Mouse (Mus musculus) ES-E14 (cell line): ENCODE measurements around the gene Pax5. TPM values are rescaled to one million over a fixed set of nuclear protein-coding genes. Genes with fewer than 3 reads are reported as not detected.

ENCODE experiments used
- DNase-seq: peaks from one replicate; pipeline ENCODE4 v3.0.0-alpha.2; 2013; ENCODE audit warnings: low read depth, low spot score
- H3K27ac ChIP-seq: 2 replicates; pipeline ENCODE4 v1.5.1; 2012; ENCODE audit warnings: low read depth, mild to moderate bottlenecking, low read length, moderate library complexity, mixed read lengths; ENCODE audit not compliant: poor library complexity, insufficient read depth, severe bottlenecking
- H3K36me3 ChIP-seq: 2 replicates; pipeline ENCODE4 v1.6.1; 2012; ENCODE audit warnings: mild to moderate bottlenecking, low read length, moderate library complexity, mixed read lengths; ENCODE audit not compliant: control insufficient read depth, poor library complexity, insufficient read depth, severe bottlenecking
- H3K4me1 ChIP-seq, 2 experiments: fragments of 150-350 bp in 1 of 2; sonication (generic) in 1 of 2; 2 replicates each; pipeline ENCODE4 v1.6.1; 2012; ENCODE audit warnings: low read length in 2 of 2, mild to moderate bottlenecking in 1 of 2, mixed read lengths in 1 of 2; ENCODE audit not compliant: control insufficient read depth in 2 of 2, insufficient read depth in 2 of 2, poor library complexity in 1 of 2
- H3K4me3 ChIP-seq, 2 experiments: fragments of 150-350 bp in 1 of 2; sonication (generic) in 1 of 2; 2 replicates each; pipeline ENCODE4 v1.5.1; 2012; ENCODE audit warnings: low read length in 2 of 2, low read depth in 1 of 2, mild to moderate bottlenecking in 1 of 2, mixed read lengths in 1 of 2; ENCODE audit not compliant: insufficient read depth in 1 of 2, poor library complexity in 1 of 2, severe bottlenecking in 1 of 2
- H3K9ac ChIP-seq: 2 replicates; pipeline ENCODE4 v1.6.1; 2012; ENCODE audit warnings: low read depth, mild to moderate bottlenecking, low read length, mixed read lengths; ENCODE audit not compliant: poor library complexity, insufficient read depth, severe bottlenecking
- H3K9me3 ChIP-seq: fragments of 150-350 bp; sonication (generic); 2 replicates; pipeline ENCODE4 v1.6.1; 2012; ENCODE audit warnings: low read depth, mild to moderate bottlenecking, low read length; ENCODE audit not compliant: control insufficient read depth, insufficient read depth
- CHD2 ChIP-seq: IDR thresholded peaks from 2 replicates; pipeline ENCODE4 v1.6.1; 2014; ENCODE audit warnings: mild to moderate bottlenecking, low read depth, low read length, inconsistent platforms
- HCFC1 ChIP-seq: IDR thresholded peaks from 2 replicates; pipeline ENCODE4 v1.6.1; 2012; ENCODE audit warnings: low read length, inconsistent platforms, borderline replicate concordance; ENCODE audit not compliant: insufficient read depth
- MAFK ChIP-seq: IDR thresholded peaks from 2 replicates; pipeline ENCODE4 v1.6.1; 2014; ENCODE audit warnings: mild to moderate bottlenecking, low read depth, low read length, inconsistent platforms; ENCODE audit not compliant: insufficient read depth
- ZC3H11A ChIP-seq: IDR thresholded peaks from 2 replicates; pipeline ENCODE4 v1.6.1; 2012; ENCODE audit warnings: low read depth, mild to moderate bottlenecking, inconsistent platforms, low read length, borderline replicate concordance
- ZNF384 ChIP-seq: IDR thresholded peaks from 2 replicates; pipeline ENCODE4 v1.6.1; 2012; ENCODE audit warnings: low read depth, low read length, inconsistent platforms
- in situ Hi-C, 2 experiments: fragments of 600-800 bp; cut with MboI; formaldehyde crosslinking; loops; one replicate each; pipeline ENCODE4 v1.15.1; 2025; ENCODE audit warnings: low sequenced_read_pairs in 2 of 2, inconsistent platforms in 1 of 2; ENCODE audit not compliant: unreplicated experiment in 2 of 2
- total RNA-seq: library from RNA; depleted of rRNA; stranded (reverse); fragments of 300-350 nt; gene quantifications from 2 replicates; pipeline ENCODE4 v1.2.3, GENCODE M21; 2012

Gene Pax5
- total RNA-seq, 1 experiment, result 0.13 TPM

- in situ Hi-C loops, result no loop called here
- TF ChIP-seq ZNF384 (no peak), CHD2 (no peak), HCFC1 (no peak), ZC3H11A (no peak), MAFK (no peak)
- Histone ChIP-seq H3K4me1 (peaks cover 2 to 27% of the 10 kb centered on the region in 2 experiments; a peak in 3 of 4 replicates), H3K27ac (no peak overlapping the region), H3K4me3 (no peak overlapping the region), H3K9ac (no peak overlapping the region), H3K36me3 (no peaks in the 10 kb centered on the region), H3K9me3 (no peaks in the 10 kb centered on the region)
- no peak for DNase-seq
Observed at GRCm38 (mm10) chr4:44542101-44542500, 168.2 kb downstream of the Pax5 start.

- H3K4me1 ChIP-seq, result peaks cover 1 to 17% of the 10 kb centered on the region in 2 experiments
- H3K36me3 ChIP-seq, result no peaks in the 10 kb centered on the region
- no peak overlapping the region for H3K9ac ChIP-seq
- no peak overlapping the region for H3K4me3 ChIP-seq
- DNase-seq, result no peak
- TF ChIP-seq MAFK, result no peak
- no peak for TF ChIP-seq HCFC1
- TF ChIP-seq ZNF384, result no peak
- TF ChIP-seq CHD2, result no peak
- TF ChIP-seq ZC3H11A, result no peak
- no peaks in the 10 kb centered on the region for H3K9me3 ChIP-seq
- in situ Hi-C loops, result no loop called here
- H3K27ac ChIP-seq, result no peak overlapping the region
Observed at GRCm38 (mm10) chr4:44538488-44538887, 171.8 kb downstream of the Pax5 start.

GRCm38 (mm10) chr4:44536794-44537193 lies 173.5 kb downstream of the Pax5 start:
- DNase-seq, result no peak
- Histone ChIP-seq H3K27ac (no peak overlapping the region), H3K4me1 (peaks cover 8 to 10% of the 10 kb centered on the region in 2 experiments), H3K9me3 (no peaks in the 10 kb centered on the region), H3K4me3 (no peak overlapping the region), H3K36me3 (no peaks in the 10 kb centered on the region), H3K9ac (no peak overlapping the region)
- TF ChIP-seq ZNF384, result no peak
- TF ChIP-seq MAFK, result no peak
- no peak for TF ChIP-seq ZC3H11A
- in situ Hi-C loops, result no loop called here

GRCm38 (mm10) chr4:44535646-44536045 lies 174.6 kb downstream of the Pax5 start:
- Histone ChIP-seq H3K9ac (no peak overlapping the region), H3K4me1 (peaks cover 8 to 10% of the 10 kb centered on the region in 2 experiments), H3K27ac (no peak overlapping the region), H3K4me3 (no peak overlapping the region), H3K36me3 (no peaks in the 10 kb centered on the region), H3K9me3 (no peaks in the 10 kb centered on the region)
- no peak for DNase-seq
- no peak for TF ChIP-seq ZNF384
- TF ChIP-seq MAFK, result no peak
- TF ChIP-seq CHD2, result no peak
- no peak for TF ChIP-seq HCFC1
- no peak for TF ChIP-seq ZC3H11A
- in situ Hi-C loops, result no loop called here

GRCm38 (mm10) chr4:44533286-44533685 lies 177.0 kb downstream of the Pax5 start:
- Histone ChIP-seq H3K9me3 (no peaks in the 10 kb centered on the region), H3K4me3 (no peak overlapping the region), H3K27ac (no peak overlapping the region), H3K4me1 (peaks cover 8 to 18% of the 10 kb centered on the region in 2 experiments), H3K36me3 (no peaks in the 10 kb centered on the region), H3K9ac (no peak overlapping the region)
- in situ Hi-C loops, result no loop called here
- no peak for DNase-seq
- TF ChIP-seq ZC3H11A (no peak), ZNF384 (no peak), HCFC1 (no peak), CHD2 (no peak), MAFK (no peak)
